Mouse (Mus musculus) C2C12 (cell line): Measurements from ENCODE around the gene 4930507D05Rik.

Experiments
- CEBPB ChIP-seq: IDR thresholded peaks from one replicate; pipeline ENCODE4 v1.6.1; 2011; ENCODE audit warnings: low read depth, mild to moderate bottlenecking, control low read depth, moderate library complexity
- CTCF ChIP-seq: IDR thresholded peaks from one replicate; pipeline ENCODE4 v1.5.1; 2011; ENCODE audit not compliant: control insufficient read depth, insufficient read depth, insufficient read length
- MAX ChIP-seq: IDR thresholded peaks from one replicate; pipeline ENCODE4 v1.6.1; 2011; ENCODE audit warnings: mild to moderate bottlenecking, control low read depth
- MYOD1 ChIP-seq: IDR thresholded peaks from one replicate; pipeline ENCODE4 v1.6.1; 2011; ENCODE audit warnings: low read depth; ENCODE audit not compliant: control insufficient read depth, insufficient read length
- MYOG ChIP-seq: IDR thresholded peaks from one replicate; pipeline ENCODE4 v1.6.1; 2011; ENCODE audit not compliant: control insufficient read depth, insufficient read length; ENCODE audit errors: extremely low read depth
- USF1 ChIP-seq: IDR thresholded peaks from one replicate; pipeline ENCODE4 v1.6.1; 2011; ENCODE audit warnings: low read depth, mild to moderate bottlenecking, control low read depth, moderate library complexity

GRCm38 (mm10) chr10:62412906-62413605 is 36.2 kb upstream of the 4930507D05Rik start:
- TF ChIP-seq CTCF (no peak), USF1 (no peak), MYOG (no peak), MAX (no peak), CEBPB (no peak), MYOD1 (no peak)
